Mouse (Mus musculus) cerebellum, postnatal 36 days (tissue): ENCODE data around the gene Adrm1.

Experiments
- DNase-seq, 2 experiments: peaks; one replicate each; pipeline ENCODE4 v3.0.0; 2021 to 2022; ENCODE audit warnings: mixed read lengths in 2 of 2

The Adrm1 gene

GRCm38 (mm10) chr2:180185686-180186085, 14.4 kb downstream of the Adrm1 start:
- no peak for DNase-seq

- DNase-seq, result no peak
Observed at GRCm38 (mm10) chr2:180187362-180187761, 16.1 kb downstream of the Adrm1 start.

GRCm38 (mm10) chr2:180196610-180197322, 25.5 kb downstream of the Adrm1 start:
- DNase-seq, result no peak

GRCm38 (mm10) chr2:180197323-180198037, 26.2 kb downstream of the Adrm1 start:
- no peak for DNase-seq

GRCm38 (mm10) chr2:180198782-180199181, 27.5 kb downstream of the Adrm1 start:
- no peak for DNase-seq

GRCm38 (mm10) chr2:180200681-180201080, 29.4 kb downstream of the Adrm1 start:
- no peak for DNase-seq

GRCm38 (mm10) chr2:180201303-180201702, 30.0 kb downstream of the Adrm1 start:
- DNase-seq, result no peak

- no peak for DNase-seq
Observed at GRCm38 (mm10) chr2:180202263-180202662, 31.0 kb downstream of the Adrm1 start.

- no peak for DNase-seq
Observed at GRCm38 (mm10) chr2:180202805-180203204, 31.5 kb downstream of the Adrm1 start.

GRCm38 (mm10) chr2:180204501-180204900, 33.2 kb downstream of the Adrm1 start:
- DNase-seq, result no peak

- no peak for DNase-seq
Observed at GRCm38 (mm10) chr2:180205083-180205955, 34.0 kb downstream of the Adrm1 start.

- DNase-seq, result no peak
Observed at GRCm38 (mm10) chr2:180205956-180206280, 34.6 kb downstream of the Adrm1 start.

- DNase-seq, result no peak
Observed at GRCm38 (mm10) chr2:180207840-180208239, 36.6 kb downstream of the Adrm1 start.

GRCm38 (mm10) chr2:180208976-180209375, 37.7 kb downstream of the Adrm1 start:
- no peak for DNase-seq

GRCm38 (mm10) chr2:180212255-180212654, 41.0 kb downstream of the Adrm1 start:
- DNase-seq, result no peak

- no peak for DNase-seq
Observed at GRCm38 (mm10) chr2:180214352-180214978, 43.2 kb downstream of the Adrm1 start.

- DNase-seq, result no peak
Observed at GRCm38 (mm10) chr2:180215011-180215461, 43.8 kb downstream of the Adrm1 start.

GRCm38 (mm10) chr2:180215951-180216350, 44.7 kb downstream of the Adrm1 start:
- DNase-seq, result no peak

GRCm38 (mm10) chr2:180216921-180217320, 45.6 kb downstream of the Adrm1 start:
- DNase-seq, result no peak

GRCm38 (mm10) chr2:180217587-180217986, 46.3 kb downstream of the Adrm1 start:
- DNase-seq, result peak; percentile 62 to 67

- DNase-seq, result no peak
Observed at GRCm38 (mm10) chr2:180218241-180218640, 47.0 kb downstream of the Adrm1 start.

- no peak for DNase-seq
Observed at GRCm38 (mm10) chr2:180218677-180219076, 47.4 kb downstream of the Adrm1 start.
